Mouse (Mus musculus) myocyte (in vitro differentiated cells): ENCODE results near the gene Cog1. TPM values are rescaled to one million over a fixed set of nuclear protein-coding genes. Genes with fewer than 3 reads are reported as not detected.

Experiments
- H3K27me3 ChIP-seq: one replicate; pipeline ENCODE4 v1.6.1; 2011; ENCODE audit not compliant: control insufficient read depth, insufficient read depth, insufficient read length
- H3K36me3 ChIP-seq: one replicate; pipeline ENCODE4 v1.6.1; 2011; ENCODE audit not compliant: control insufficient read depth, insufficient read depth
- H3K4me2 ChIP-seq: one replicate; pipeline ENCODE4 v1.6.1; 2011; ENCODE audit warnings: low read depth, control low read depth
- H3K4me3 ChIP-seq: one replicate; pipeline ENCODE4 v1.5.1; 2011; ENCODE audit warnings: mild to moderate bottlenecking, control low read depth, moderate library complexity
- H3K79me2 ChIP-seq: one replicate; pipeline ENCODE4 v1.6.1; 2011; ENCODE audit not compliant: control insufficient read depth, insufficient read depth
- H3ac ChIP-seq: one replicate; pipeline ENCODE4 v1.6.1; 2011; ENCODE audit not compliant: control insufficient read depth, insufficient read length
- CEBPB ChIP-seq: IDR thresholded peaks from 2 replicates; pipeline ENCODE4 v1.6.1; 2011; ENCODE audit warnings: mild to moderate bottlenecking, moderate library complexity; ENCODE audit not compliant: poor library complexity, insufficient read depth, severe bottlenecking
- E2F4 ChIP-seq: IDR thresholded peaks from one replicate; pipeline ENCODE4 v1.6.1; 2011; ENCODE audit warnings: mild to moderate bottlenecking, control low read depth, moderate library complexity; ENCODE audit not compliant: insufficient read depth
- MAX ChIP-seq: IDR thresholded peaks from one replicate; pipeline ENCODE4 v1.6.1; 2011; ENCODE audit warnings: low read depth, mild to moderate bottlenecking, control low read depth
- MYOD1 ChIP-seq, 3 experiments: IDR thresholded peaks; one replicate each; pipeline ENCODE4 v1.6.1; 2011; ENCODE audit warnings: control low read depth in 2 of 3, low read depth in 2 of 3, mild to moderate bottlenecking in 2 of 3, moderate library complexity in 1 of 3; ENCODE audit not compliant: insufficient read length in 2 of 3, control insufficient read depth in 1 of 3
- MYOG ChIP-seq, 3 experiments: IDR thresholded peaks; one replicate each; pipeline ENCODE4 v1.6.1; 2011; ENCODE audit warnings: control low read depth in 2 of 3, low read depth in 2 of 3, mild to moderate bottlenecking in 2 of 3; ENCODE audit not compliant: insufficient read length in 2 of 3, control insufficient read depth in 1 of 3, insufficient read depth in 1 of 3
- POLR2A ChIP-seq: IDR thresholded peaks from one replicate; pipeline ENCODE4 v1.6.1; 2011; ENCODE audit warnings: low read depth, mild to moderate bottlenecking, control low read depth, moderate library complexity; ENCODE audit not compliant: insufficient read length
- POLR2AphosphoS2 ChIP-seq: IDR thresholded peaks from one replicate; pipeline ENCODE4 v1.6.1; 2011; ENCODE audit warnings: low read depth, control low read depth; ENCODE audit not compliant: insufficient read length
- REST ChIP-seq: IDR thresholded peaks from one replicate; pipeline ENCODE4 v1.6.1; 2011; ENCODE audit warnings: mild to moderate bottlenecking, control low read depth, moderate library complexity; ENCODE audit not compliant: insufficient read depth, insufficient read length
- SRF ChIP-seq: IDR thresholded peaks from one replicate; pipeline ENCODE4 v1.6.1; 2011; ENCODE audit warnings: low read depth; ENCODE audit not compliant: control insufficient read depth, insufficient read length
- TCF12 ChIP-seq: IDR thresholded peaks from one replicate; pipeline ENCODE4 v1.6.1; 2011; ENCODE audit warnings: mild to moderate bottlenecking, control low read depth; ENCODE audit not compliant: poor library complexity, insufficient read depth, severe bottlenecking
- TCF3 ChIP-seq: IDR thresholded peaks from one replicate; pipeline ENCODE4 v1.6.1; 2011; ENCODE audit warnings: low read depth, control low read depth; ENCODE audit not compliant: insufficient read length
- USF1 ChIP-seq: IDR thresholded peaks from one replicate; pipeline ENCODE4 v1.6.1; 2011; ENCODE audit warnings: low read depth, mild to moderate bottlenecking, control low read depth, moderate library complexity
- polyA plus RNA-seq: library from polyadenylated mRNA; unstranded; fragments of >200 nt; fragmentation: generic; extraction: Trizol; gene quantifications from one replicate; pipeline ENCODE4 v1.2.1, GENCODE M21; 2012; ENCODE audit warnings: missing spikeins

Gene Cog1
- polyA plus RNA-seq, 1 experiment, result 25.6 TPM

DNA sequence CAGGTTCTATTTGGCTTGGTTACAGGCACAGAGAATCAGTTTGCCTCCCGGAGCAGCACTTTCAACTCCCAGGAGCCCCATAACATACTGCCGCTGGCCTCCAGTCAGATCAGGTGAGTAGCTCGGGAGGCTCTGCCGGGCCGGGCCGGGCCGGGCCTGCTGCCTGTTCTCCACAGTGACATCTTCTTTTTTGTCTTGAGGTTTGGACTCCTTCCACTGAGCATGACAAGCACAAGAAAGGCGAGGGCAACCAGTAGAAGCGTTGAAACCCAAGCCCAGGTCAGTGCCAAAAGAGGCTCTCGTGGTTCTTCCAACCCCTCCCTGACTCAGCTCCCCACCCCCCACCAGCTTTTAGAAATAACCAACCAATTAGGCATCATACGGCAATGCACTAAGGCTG is 12.0 kb downstream of the Cog1 start:
- Histone ChIP-seq H3K27me3 (no peaks in the 10 kb centered on the region), H3ac (no peak overlapping the region), H3K79me2 (peaks cover 12% of the 10 kb centered on the region), H3K36me3 (peaks cover under 1% of the 10 kb centered on the region), H3K4me3 (no peak overlapping the region), H3K4me2 (no peak overlapping the region)
- TF ChIP-seq POLR2AphosphoS2 (no peak), MYOG (IDR thresholded peaks at IDR 0.05; ENCODE audit: control insufficient read depth in 1 of 3, insufficient read depth in 1 of 3, insufficient read length in 2 of 3, low read depth in 2 of 3) (no peak), MAX (no peak), MYOD1 (IDR thresholded peaks at IDR 0.05; ENCODE audit: control insufficient read depth in 1 of 3, insufficient read length in 2 of 3, low read depth in 2 of 3) (no peak), TCF12 (no peak), POLR2A (no peak)

GRCm38 (mm10) chr11:113661835-113662351 is 12.9 kb downstream of the Cog1 start:
- no peaks in the 10 kb centered on the region for H3K36me3 ChIP-seq
- H3K4me2 ChIP-seq, result no peak overlapping the region
- H3K79me2 ChIP-seq, result peaks cover 14% of the 10 kb centered on the region
- no peak overlapping the region for H3K4me3 ChIP-seq
- no peaks in the 10 kb centered on the region for H3K27me3 ChIP-seq
- no peak overlapping the region for H3ac ChIP-seq
- no peak for TF ChIP-seq TCF3
- TF ChIP-seq USF1, result no peak
- TF ChIP-seq CEBPB, result no peak
- TF ChIP-seq MAX, result no peak
- no peak for TF ChIP-seq MYOD1 (IDR thresholded peaks at IDR 0.05; ENCODE audit: control insufficient read depth in 1 of 3, insufficient read length in 2 of 3, low read depth in 2 of 3)
- TF ChIP-seq POLR2A, result no peak
- TF ChIP-seq MYOG (IDR thresholded peaks at IDR 0.05; ENCODE audit: control insufficient read depth in 1 of 3, insufficient read depth in 1 of 3, insufficient read length in 2 of 3, low read depth in 2 of 3), result no peak
- TF ChIP-seq REST, result no peak
- TF ChIP-seq E2F4, result no peak
- no peak for TF ChIP-seq SRF
- no peak for TF ChIP-seq POLR2AphosphoS2

DNA sequence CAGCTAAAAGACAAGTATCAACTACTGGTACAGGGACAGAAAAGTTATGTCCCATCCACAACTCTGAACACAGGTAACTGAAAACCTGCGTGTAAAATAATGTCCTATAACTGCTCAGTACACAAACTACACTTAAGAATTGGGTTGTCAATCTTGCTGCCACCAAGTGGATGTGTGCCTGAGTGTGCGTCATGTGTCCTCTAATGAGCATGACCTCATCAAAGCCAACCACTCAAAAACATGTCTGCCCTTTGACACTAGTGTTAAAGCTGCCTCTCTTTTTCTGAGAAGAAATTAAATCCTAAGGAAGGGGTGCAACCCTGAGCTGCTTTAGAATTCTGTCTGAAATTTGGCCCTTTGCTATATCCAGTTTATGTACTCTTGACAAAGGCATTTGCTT is 15.3 kb downstream of the Cog1 start:
- Histone ChIP-seq H3K27me3 (no peaks in the 10 kb centered on the region), H3K4me2 (no peak overlapping the region), H3ac (no peak overlapping the region), H3K36me3 (no peaks in the 10 kb centered on the region), H3K4me3 (no peak overlapping the region), H3K79me2 (peaks cover 36% of the 10 kb centered on the region)
- TF ChIP-seq MYOG (IDR thresholded peaks at IDR 0.05; ENCODE audit: control insufficient read depth in 1 of 3, insufficient read depth in 1 of 3, insufficient read length in 2 of 3, low read depth in 2 of 3) (no peak), MAX (no peak), E2F4 (no peak), POLR2A (no peak)

DNA sequence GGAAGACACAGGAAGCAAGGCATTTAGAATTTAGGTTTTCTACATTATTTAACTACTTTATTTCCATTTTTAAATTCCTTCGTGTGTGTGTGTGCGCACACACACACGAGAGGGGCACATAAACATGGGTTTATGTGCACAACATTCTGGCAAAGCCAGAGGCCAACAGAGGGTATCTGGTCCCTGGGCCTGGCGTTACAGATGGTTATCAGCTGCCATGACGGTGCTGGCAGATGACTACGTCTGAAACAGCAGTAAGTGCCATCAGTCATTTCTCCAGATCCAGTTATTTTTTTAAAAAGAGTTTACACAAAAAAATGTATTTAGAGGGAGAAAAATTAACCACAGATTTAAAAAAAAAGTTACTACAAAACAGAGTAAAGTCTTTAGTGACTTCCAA is 17.2 kb downstream of the Cog1 start:
- TF ChIP-seq MAX, result no peak
- TF ChIP-seq SRF, result no peak
- no peak for TF ChIP-seq REST
- TF ChIP-seq POLR2AphosphoS2, result no peak
- TF ChIP-seq MYOG (IDR thresholded peaks at IDR 0.05; ENCODE audit: control insufficient read depth in 1 of 3, insufficient read depth in 1 of 3, insufficient read length in 2 of 3, low read depth in 2 of 3), result no peak
- no peak for TF ChIP-seq E2F4
- TF ChIP-seq MYOD1 (IDR thresholded peaks at IDR 0.05; ENCODE audit: control insufficient read depth in 1 of 3, insufficient read length in 2 of 3, low read depth in 2 of 3), result no peak
- TF ChIP-seq TCF3, result no peak
- TF ChIP-seq USF1, result no peak
- TF ChIP-seq TCF12, result no peak
- TF ChIP-seq CEBPB, result no peak
- TF ChIP-seq POLR2A, result no peak
- Histone ChIP-seq H3K27me3 (no peaks in the 10 kb centered on the region), H3ac (no peak overlapping the region), H3K79me2 (peaks cover 54% of the 10 kb centered on the region), H3K4me2 (no peak overlapping the region), H3K36me3 (peaks cover 5% of the 10 kb centered on the region), H3K4me3 (no peak overlapping the region)

- TF ChIP-seq SRF (no peak), TCF12 (no peak), E2F4 (no peak), POLR2A (no peak), TCF3 (no peak), REST (no peak), MAX (no peak), USF1 (no peak), CEBPB (no peak), POLR2AphosphoS2 (no peak), MYOD1 (IDR thresholded peaks at IDR 0.05; ENCODE audit: control insufficient read depth in 1 of 3, insufficient read length in 2 of 3, low read depth in 2 of 3) (no peak), MYOG (IDR thresholded peaks at IDR 0.05; ENCODE audit: control insufficient read depth in 1 of 3, insufficient read depth in 1 of 3, insufficient read length in 2 of 3, low read depth in 2 of 3) (no peak)
- H3K4me2 ChIP-seq, result no peak overlapping the region
- no peak overlapping the region for H3ac ChIP-seq
- H3K4me3 ChIP-seq, result no peak overlapping the region
- H3K79me2 ChIP-seq, result peaks cover 59% of the 10 kb centered on the region
- H3K27me3 ChIP-seq, result no peaks in the 10 kb centered on the region
- H3K36me3 ChIP-seq, result peaks cover 9% of the 10 kb centered on the region
These were observed 17.7 kb downstream of the Cog1 start for GRCm38 (mm10) chr11:113666648-113667047.
